Mouse (Mus musculus) left cerebral cortex, postnatal 10 days (tissue): ENCODE data around the gene Rab11fip5. TPM values are rescaled to one million over a fixed set of nuclear protein-coding genes. Genes with fewer than 3 reads are reported as not detected.
A peak's percentile ranks its signal among the peaks of the same experiment; 100 is the strongest.

Experiments used
- DNase-seq, 2 experiments: peaks; one replicate each; pipeline ENCODE4 v3.0.0; 2021 to 2022; ENCODE audit warnings: low spot score in 2 of 2, mixed read lengths in 1 of 2; ENCODE audit errors: extremely low spot score in 1 of 2
- intact Hi-C: fragments of 180-260 bp; cut with DNase I; formaldehyde crosslinking; loops from one replicate; pipeline ENCODE4 v1.15.1; 2025
- total RNA-seq, 2 experiments: library from RNA; stranded (reverse); gene quantifications; 2 replicates each; pipeline ENCODE4 v1.2.3; 2021

Rab11fip5 gene
- total RNA-seq, 2 experiments from 2014 or later: 56.9 to 57.5 TPM

- DNase-seq: no peak
- intact Hi-C loops: loop anchor here (5.0 kb wide), 1 partner anchor 35 kb away; no protein-coding TSS in a partner anchor
Observed at GRCm38 (mm10) chr6:85332351-85332999, 42.0 kb downstream of the Rab11fip5 start.

DNA sequence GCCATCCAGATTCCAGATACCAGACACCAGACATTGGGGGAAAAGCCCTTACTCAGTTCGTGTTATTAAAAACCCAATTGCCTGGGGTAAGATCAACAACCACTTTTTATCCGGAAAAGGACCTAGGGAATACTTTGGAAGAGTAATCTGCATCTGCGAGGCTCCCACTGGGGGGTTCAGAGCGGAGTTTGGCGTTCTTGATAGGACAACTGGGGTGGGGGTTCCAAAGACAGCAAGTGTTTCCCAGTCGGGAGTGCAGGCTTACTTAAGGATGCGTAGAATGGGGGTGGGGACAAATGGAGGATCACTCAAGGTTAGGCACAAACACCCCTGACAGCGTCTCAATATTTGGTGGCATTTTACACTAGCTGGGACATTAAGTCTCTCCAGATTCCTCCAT is 42.7 kb downstream of the Rab11fip5 start:
- intact Hi-C loops: loop anchor here (5.0 kb wide), 1 partner anchor 34 kb away; no protein-coding TSS in a partner anchor

GRCm38 (mm10) chr6:85331221-85331735 is 43.2 kb downstream of the Rab11fip5 start:
- DNase-seq: no peak
- intact Hi-C loops: loop anchor here (5.0 kb wide), 1 partner anchor 34 kb away; no protein-coding TSS in a partner anchor

More for the DNA sequence above, 42.7 kb downstream of the Rab11fip5 start:
- DNase-seq: no peak

DNA sequence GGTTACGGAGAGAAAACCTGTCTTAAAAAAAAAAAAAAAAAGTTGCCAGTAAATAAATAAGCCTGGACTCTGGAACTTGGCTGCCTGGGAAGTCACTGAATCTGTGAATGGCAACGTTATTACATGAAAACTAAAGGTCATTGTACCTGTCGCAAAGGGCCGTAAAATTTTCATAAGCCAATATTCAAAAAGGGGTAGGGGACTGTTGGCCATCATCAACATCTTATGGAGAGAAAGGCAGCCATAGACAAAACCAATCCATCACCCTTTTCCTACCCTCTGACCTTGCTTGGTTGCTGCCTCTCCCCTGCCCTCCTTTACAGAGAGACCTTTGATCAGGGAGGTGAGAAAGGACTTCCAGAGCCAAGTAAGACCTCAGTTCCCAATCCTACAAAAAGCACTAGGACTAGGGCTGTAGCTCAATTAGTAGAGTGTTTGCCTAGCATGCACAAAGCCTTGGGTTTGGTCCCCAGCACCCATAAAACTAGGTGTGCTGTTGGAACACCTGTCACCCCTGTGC is 44.7 kb downstream of the Rab11fip5 start:
- DNase-seq: no peak
- intact Hi-C loops: loop anchor here (5.0 kb wide), 1 partner anchor 32 kb away; no protein-coding TSS in a partner anchor

- intact Hi-C loops: no loop called here
- no peak for DNase-seq
Observed at GRCm38 (mm10) chr6:85326564-85326963, 47.9 kb downstream of the Rab11fip5 start.

DNA sequence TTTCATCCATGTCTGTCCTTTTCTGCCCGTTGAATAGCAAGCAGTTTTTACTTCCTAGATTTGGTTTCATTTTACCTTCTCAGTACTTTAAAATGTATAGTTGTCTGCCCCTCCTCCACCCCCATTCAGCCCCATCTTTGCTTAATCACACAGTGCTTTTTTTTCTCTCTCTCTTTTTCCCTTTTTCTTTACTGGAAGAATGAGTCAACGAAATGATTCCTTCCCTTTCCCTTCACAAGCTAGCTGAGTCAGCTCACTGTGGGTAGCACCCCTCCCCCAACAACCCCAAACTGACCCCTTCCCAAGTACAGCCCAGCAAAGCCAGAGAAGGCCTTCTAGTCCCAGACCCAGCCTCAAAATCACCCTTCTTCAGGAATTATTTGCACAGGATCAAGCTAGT is 49.3 kb downstream of the Rab11fip5 start:
- DNase-seq: no peak
- intact Hi-C loops: no loop called here

- intact Hi-C loops: no loop called here
- DNase-seq: peak; percentile 50 to 67
Observed at GRCm38 (mm10) chr6:85320445-85320866, 54.0 kb downstream of the Rab11fip5 start.

GRCm38 (mm10) chr6:85316211-85316610 is 58.2 kb downstream of the Rab11fip5 start:
- intact Hi-C loops: no loop called here
- DNase-seq: no peak

DNA sequence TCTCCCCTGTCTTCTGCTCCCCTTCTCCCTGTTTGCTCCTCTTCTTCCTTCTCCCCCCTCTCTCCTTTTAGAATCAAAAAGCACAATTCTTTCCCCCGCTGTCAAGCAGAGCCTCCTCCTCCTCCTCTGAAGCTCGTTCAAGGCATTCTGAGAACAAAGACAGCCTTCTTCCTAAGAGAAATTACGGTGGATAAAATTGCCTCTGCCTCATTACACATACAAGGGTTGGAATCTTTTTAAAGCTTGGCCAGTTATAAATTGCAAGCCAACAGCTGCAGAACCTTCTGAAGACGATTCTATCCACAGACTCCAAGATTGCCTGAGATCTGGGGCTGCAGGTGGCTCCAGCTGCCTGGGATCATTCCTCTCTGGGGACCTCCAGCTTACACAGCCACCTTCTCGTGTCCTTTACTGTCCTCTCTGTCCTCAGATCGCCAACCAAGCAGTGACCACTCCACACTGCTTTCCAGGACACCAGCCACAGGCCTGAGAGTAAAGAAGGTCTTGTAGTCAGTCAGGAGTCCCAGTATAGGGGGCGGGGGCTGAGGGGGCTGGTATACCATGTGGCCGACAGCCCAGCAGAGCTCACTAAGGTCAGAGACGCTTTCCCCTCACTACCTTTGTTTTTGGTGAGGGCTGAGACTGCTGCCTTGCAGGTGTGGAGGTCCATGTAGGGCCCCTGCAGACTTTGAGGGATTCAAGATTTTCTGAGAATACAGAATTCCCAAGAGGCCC is 60.2 kb downstream of the Rab11fip5 start:
- intact Hi-C loops: no loop called here
- DNase-seq: peak in 1 of 2 experiments; percentile 42

DNA sequence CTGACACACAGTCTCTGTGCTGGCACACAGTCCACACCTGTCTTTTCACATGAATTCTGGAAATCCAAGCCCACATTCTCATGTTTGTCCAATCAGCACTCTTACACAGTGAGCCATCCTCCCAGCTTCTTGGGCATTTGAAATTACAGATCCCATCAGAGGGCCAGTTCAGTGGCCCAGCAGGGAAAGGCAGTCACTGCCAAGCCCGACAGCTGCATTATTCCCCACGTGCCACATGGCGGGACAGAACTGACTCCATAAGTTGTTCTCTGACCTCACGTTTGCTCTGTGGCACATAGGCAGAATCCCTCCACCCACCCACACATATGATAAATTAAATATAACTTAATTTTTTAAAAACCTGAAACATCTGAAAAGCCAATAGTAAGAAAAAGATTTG is 66.5 kb downstream of the Rab11fip5 start:
- intact Hi-C loops: no loop called here
- DNase-seq: no peak

- intact Hi-C loops: no loop called here
- no peak for DNase-seq
Observed at GRCm38 (mm10) chr6:85306375-85306774, 68.1 kb downstream of the Rab11fip5 start.

DNA sequence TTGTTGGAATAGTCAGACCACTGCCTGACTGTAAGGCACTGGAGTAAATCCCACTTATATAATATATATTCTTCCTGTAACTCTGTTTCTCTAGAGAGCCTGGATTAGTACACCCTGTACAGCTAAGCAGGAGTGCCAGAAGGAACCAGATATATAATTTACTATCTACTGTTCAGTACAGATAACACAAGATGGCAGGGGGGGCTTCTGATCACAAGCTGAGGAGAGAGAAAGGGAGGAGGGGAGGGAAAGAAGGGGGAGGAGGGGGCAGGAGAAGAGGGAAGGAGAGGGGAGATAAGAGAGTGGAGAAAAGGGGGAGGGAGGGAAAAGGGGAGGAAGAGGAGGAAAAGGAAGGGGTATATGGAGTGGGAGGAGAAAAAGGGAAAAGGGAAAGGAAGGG is 68.6 kb downstream of the Rab11fip5 start:
- DNase-seq: no peak
- intact Hi-C loops: no loop called here

- DNase-seq: no peak
- intact Hi-C loops: no loop called here
Observed at GRCm38 (mm10) chr6:85304966-85305365, 69.5 kb downstream of the Rab11fip5 start.

- intact Hi-C loops: no loop called here
- peak; percentile 76 to 80 for DNase-seq
Observed at GRCm38 (mm10) chr6:85302326-85303055, 71.9 kb downstream of the Rab11fip5 start.

DNA sequence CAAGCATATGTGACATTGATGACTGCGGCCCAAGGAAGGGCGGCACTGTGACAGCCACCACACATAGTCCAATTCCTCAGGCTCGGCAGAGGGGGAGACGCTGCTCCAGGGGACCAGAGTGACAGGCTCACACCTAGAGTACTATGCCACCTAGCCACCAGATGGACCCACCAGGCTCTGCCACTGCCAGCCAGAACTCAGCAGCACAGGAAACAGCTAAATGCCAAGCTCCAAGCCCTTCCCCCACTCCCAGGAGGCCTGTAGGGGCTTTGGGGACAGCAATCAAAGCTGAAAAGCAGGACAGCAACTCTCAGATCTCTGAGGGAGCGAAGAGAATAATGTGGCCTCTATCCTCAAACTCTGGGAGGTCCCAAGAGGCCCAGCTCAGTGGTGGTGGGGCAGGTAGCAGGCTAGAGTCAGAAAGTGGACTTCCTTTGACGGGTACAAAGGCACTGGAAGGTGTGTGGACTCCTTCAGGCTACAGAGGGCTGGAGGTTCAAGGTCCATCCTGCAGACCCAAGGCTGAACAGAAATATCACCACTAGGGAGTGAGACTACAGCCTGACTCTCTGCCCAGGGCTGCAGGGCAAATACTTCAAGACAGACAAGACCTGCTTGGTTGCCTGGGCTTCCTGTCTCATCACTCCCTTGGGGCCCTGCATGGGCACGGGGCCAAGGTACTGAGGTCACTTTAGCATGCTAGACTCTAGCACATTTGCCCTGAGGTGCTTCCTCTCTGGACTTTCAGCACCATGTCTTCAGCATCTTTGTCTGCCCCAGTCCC is 78.9 kb downstream of the Rab11fip5 start:
- peak in 1 of 2 experiments; percentile 83 for DNase-seq
- intact Hi-C loops: loop anchor here (5.0 kb wide), 1 partner anchor 37 kb away; the partner anchor contains the start of gene Sfxn5

GRCm38 (mm10) chr6:85294004-85294379 is 80.4 kb downstream of the Rab11fip5 start:
- no peak for DNase-seq
- intact Hi-C loops: no loop called here

- intact Hi-C loops: no loop called here
- DNase-seq: peak in 1 of 2 experiments; percentile 61
Observed at GRCm38 (mm10) chr6:85293255-85294003, 81.0 kb downstream of the Rab11fip5 start.
